Mouse (Mus musculus): ENCODE measurements around the gene Marveld1. TPM values are rescaled to one million over a fixed set of nuclear protein-coding genes. Genes with fewer than 3 reads are reported as not detected.

Gene Marveld1
- polyA plus RNA-seq, 1 experiment from 2014 or later: 1.8 TPM

DNA sequence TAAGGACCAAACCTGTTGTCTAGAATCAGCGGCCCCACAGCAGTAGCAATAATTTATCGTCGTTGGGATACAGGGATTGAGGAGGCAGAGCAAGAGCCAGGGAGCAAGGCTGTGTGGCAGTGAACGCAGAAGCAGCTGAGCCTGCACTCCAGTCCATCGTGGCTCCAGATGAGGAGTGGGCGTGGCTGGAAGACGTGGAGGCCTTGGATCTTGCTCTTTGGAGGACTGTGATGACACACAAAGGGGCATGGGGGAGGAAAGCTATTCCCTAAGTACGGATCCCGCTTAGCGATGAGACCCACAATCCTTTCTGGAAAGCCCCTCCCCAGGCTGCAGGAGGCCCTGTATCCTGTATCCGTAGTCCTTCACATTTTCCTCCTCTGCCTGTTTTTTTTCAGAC is 50.8 kb downstream of the Marveld1 start:
- Histone ChIP-seq H3K9me3 (ENCODE audit: control insufficient read depth, low read length) (no peaks in the 10 kb centered on the region), H3K9ac (replicated peaks; ENCODE audit: low read length) (no peak overlapping the region), H3K36me3 (ENCODE audit: control insufficient read depth, insufficient read depth, low read length) (0 out of 2 replicates have a peak, but pooled peaks cover 2% of the 10 kb centered on the region), H3K4me2 (ENCODE audit: low read length) (no peak overlapping the region), H3K27me3 (ENCODE audit: control insufficient read depth, insufficient read depth, low read length) (peaks cover 48% of the 10 kb centered on the region), H3K4me1 (ENCODE audit: control insufficient read depth, insufficient read depth, low read length) (no peaks in the 10 kb centered on the region), H3K27ac (replicated peaks; ENCODE audit: low read depth, low read length) (no peak overlapping the region), H3K4me3 (replicated peaks; ENCODE audit: low read depth, low read length) (no peak overlapping the region)
- ATAC-seq (ENCODE audit: low FRiP score, low TSS enrichment): no peak
- 42% methylated on average over 11 of the region's 11 CpGs for WGBS
- DNase-seq: no peak

Other genes with a start within 250 kb of the Marveld1 start
- 451 and 465 TPM in 2 replicates for gene Pgam1, start 235.5 kb upstream of the Marveld1 start, polyA plus RNA-seq (2014; fragmentation: Nextera tagmentation; extraction: Ambion mirVana)
- gene Exosc1, start 214.0 kb upstream of the Marveld1 start, polyA plus RNA-seq (2014; fragmentation: Nextera tagmentation; extraction: Ambion mirVana): 56.4 and 57.4 TPM in 2 replicates
- gene Zdhhc16, start 213.9 kb upstream of the Marveld1 start, polyA plus RNA-seq (2014; fragmentation: Nextera tagmentation; extraction: Ambion mirVana): 72.3 and 72.8 TPM in 2 replicates
- gene Mms19, start 166.2 kb upstream of the Marveld1 start, polyA plus RNA-seq (2014; fragmentation: Nextera tagmentation; extraction: Ambion mirVana): 28.1 and 30.4 TPM in 2 replicates
- gene Ubtd1, start 165.6 kb upstream of the Marveld1 start, polyA plus RNA-seq (2014; fragmentation: Nextera tagmentation; extraction: Ambion mirVana): 6.3 and 6.9 TPM in 2 replicates
- 0.45 and 1.00 TPM in 2 replicates for gene Ankrd2, start 111.4 kb upstream of the Marveld1 start, polyA plus RNA-seq (2014; fragmentation: Nextera tagmentation; extraction: Ambion mirVana)
- 0.94 and 1.3 TPM in 2 replicates for gene Hoga1, start 101.8 kb upstream of the Marveld1 start, polyA plus RNA-seq (2014; fragmentation: Nextera tagmentation; extraction: Ambion mirVana)
- not detected in 2 replicates for gene 4933411K16Rik, start 95.2 kb upstream of the Marveld1 start, polyA plus RNA-seq (2014; fragmentation: Nextera tagmentation; extraction: Ambion mirVana)
- gene Morn4, start 61.0 kb upstream of the Marveld1 start, polyA plus RNA-seq (2014; fragmentation: Nextera tagmentation; extraction: Ambion mirVana): 144 and 145 TPM in 2 replicates
- gene Pi4k2a, start 56.9 kb upstream of the Marveld1 start, polyA plus RNA-seq (2014; fragmentation: Nextera tagmentation; extraction: Ambion mirVana): 33.1 and 40.8 TPM in 2 replicates
- gene Avpi1, start 18.3 kb upstream of the Marveld1 start, polyA plus RNA-seq (2014; fragmentation: Nextera tagmentation; extraction: Ambion mirVana): 5.8 and 6.0 TPM in 2 replicates
- gene Zfyve27, start 16.6 kb downstream of the Marveld1 start, polyA plus RNA-seq (2014; fragmentation: Nextera tagmentation; extraction: Ambion mirVana): 35.5 and 46.2 TPM in 2 replicates
- 0.68 and 0.82 TPM in 2 replicates for gene Sfrp5, start 54.9 kb downstream of the Marveld1 start, polyA plus RNA-seq (2014; fragmentation: Nextera tagmentation; extraction: Ambion mirVana)
- 34.1 and 42.2 TPM in 2 replicates for gene Golga7b, start 100.2 kb downstream of the Marveld1 start, polyA plus RNA-seq (2014; fragmentation: Nextera tagmentation; extraction: Ambion mirVana)